Mouse (Mus musculus) layer of hippocampus, adult 8-10 months (tissue): ENCODE results near the gene Smim24. TPM values are rescaled to one million over a fixed set of nuclear protein-coding genes. Genes with fewer than 3 reads are reported as not detected.

Source experiments
- DNase-seq, 2 experiments: peaks; one replicate each; pipeline ENCODE4 v3.0.0; 2022; ENCODE audit warnings: low spot score in 2 of 2
- total RNA-seq, 4 experiments: library from RNA; stranded (reverse); gene quantifications; 2 replicates each; pipeline ENCODE4 v1.2.4; 2022

Smim24 gene
- total RNA-seq, 4 experiments from 2014 or later = 1.3 to 1.7 (median 1.4) TPM

DNA sequence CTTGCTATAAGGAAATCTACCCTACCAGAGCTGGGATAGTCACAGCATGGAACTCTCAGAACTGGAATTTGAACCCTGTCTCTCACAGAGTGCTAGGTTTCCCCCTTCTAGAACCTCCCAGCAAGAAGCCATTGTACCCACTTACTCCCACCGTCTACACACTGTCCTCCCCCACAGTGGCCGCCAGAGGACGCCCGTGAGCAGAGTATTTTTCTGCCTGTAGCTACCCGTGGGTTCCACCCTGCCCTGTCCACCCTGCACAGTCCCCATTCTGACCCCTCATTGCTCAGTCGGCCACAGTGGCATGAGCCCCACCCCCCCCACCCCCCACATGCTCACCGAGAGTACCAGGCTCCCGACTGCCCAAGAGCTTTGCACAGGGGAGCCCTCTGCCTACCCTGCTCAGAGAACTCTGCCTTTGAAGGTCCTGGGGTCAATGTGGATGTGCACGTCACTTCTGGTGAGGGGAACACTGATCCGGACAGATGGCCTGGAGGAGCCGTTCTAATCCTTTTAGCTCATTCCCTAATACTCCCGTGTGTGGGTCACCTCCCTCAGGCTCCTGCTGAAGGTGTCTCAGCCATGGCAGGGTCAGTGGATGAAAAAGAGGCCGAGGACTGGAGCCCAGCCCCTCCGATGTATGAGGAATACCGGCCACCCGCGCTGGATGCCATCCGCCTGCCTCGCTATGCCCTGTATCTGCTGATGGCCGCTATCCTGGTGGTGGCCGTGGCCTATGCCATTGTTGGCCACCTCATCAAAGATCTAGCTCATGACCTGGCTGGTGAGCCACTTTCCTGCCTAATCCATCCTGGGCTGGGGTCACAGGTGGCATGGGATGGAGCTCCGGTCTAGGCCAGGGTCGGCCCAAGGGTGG lies 2.8 kb upstream of the Smim24 start:
- peak in 1 of 2 experiments; percentile 67 for DNase-seq

DNA sequence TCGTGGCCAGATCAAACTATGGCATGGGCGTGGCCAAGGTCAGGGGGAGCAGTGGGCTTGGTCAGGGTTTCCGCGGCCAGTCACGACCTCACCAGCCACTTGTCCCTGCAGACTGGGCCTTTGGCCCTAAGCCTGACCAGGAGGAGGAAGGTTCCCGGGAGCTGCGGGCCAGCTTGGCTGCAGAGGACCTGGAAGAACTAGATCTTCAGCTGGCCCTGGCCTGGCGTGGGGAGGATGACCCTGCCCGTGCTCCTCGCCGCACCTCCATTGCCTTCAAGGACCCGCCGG lies 2.2 kb upstream of the Smim24 start:
- no peak for DNase-seq

GRCm38 (mm10) chr10:81392270-81392669 lies 581 bp upstream of the Smim24 start:
- DNase-seq = no peak

GRCm38 (mm10) chr10:81393456-81394063 lies 709 bp downstream of the Smim24 start:
- no peak for DNase-seq

DNA sequence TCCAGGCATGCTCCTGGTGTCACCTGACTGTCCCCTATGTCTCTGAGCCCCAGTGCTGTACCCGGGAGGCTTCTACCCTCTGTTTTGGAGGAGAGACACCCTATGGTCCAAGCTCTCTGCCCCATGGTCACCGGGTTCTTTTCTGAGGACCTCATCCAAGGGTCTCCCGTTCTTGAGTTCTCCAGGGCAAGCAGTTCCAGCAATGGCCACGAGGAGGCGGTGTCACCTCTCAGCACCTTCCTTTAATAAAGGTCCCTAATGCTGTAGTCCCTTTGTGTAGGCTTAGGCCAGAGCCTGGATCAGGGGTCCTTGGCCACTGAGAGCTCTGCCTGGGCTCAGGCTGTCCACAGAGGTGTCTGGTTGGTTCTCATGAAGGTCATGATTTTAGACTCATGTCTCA lies 2.3 kb downstream of the Smim24 start:
- DNase-seq = peak in 1 of 2 experiments; percentile 71

DNA sequence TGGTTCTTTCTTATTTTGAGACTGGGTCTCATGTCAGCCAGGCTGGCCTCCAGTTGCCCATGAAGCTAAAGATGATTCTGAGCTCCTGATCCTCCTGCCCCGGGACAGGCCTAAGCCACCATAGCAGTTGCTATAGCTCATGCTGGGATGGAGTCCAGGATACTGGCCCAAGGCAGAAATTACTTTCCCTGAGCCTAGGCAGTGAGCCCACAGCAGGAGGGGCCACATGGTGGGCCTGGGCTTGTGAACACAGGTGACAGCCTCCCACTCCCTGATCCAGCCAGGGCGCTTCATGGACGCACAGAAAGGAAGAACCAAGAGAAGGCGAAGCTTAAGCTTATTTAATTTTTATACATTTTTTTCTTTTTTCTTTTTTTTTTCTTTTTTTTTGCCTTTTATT lies 3.0 kb downstream of the Smim24 start:
- no peak for DNase-seq

- no peak for DNase-seq
These were observed 3.9 kb downstream of the Smim24 start for GRCm38 (mm10) chr10:81396749-81397148.

GRCm38 (mm10) chr10:81399296-81399695 lies 6.4 kb downstream of the Smim24 start:
- no peak for DNase-seq

DNA sequence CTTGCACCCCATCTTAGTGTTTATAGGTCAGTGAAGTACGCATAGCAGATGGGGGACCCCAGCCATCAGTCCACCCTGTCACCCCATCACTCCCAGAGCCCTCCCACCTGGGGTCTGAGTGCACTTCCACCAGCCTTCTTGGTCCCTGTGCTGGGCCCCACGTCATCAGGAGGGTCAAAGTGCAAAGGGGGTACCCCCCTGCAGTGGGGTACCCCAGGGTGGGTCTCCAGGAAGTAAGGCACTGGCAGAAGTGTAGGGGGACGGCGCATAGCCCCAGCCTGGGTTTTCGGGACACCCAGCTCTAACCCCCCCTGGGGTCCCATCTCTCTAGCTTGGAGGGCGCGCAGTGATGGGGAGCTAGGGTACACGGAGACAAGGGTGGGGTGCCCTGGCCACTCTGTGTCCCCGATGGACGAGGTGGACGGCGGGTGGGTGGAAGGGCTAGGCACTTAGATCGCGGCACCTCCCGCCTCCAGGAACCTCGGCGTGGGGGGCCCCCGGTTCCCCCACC lies 7.0 kb downstream of the Smim24 start:
- DNase-seq = no peak

DNA sequence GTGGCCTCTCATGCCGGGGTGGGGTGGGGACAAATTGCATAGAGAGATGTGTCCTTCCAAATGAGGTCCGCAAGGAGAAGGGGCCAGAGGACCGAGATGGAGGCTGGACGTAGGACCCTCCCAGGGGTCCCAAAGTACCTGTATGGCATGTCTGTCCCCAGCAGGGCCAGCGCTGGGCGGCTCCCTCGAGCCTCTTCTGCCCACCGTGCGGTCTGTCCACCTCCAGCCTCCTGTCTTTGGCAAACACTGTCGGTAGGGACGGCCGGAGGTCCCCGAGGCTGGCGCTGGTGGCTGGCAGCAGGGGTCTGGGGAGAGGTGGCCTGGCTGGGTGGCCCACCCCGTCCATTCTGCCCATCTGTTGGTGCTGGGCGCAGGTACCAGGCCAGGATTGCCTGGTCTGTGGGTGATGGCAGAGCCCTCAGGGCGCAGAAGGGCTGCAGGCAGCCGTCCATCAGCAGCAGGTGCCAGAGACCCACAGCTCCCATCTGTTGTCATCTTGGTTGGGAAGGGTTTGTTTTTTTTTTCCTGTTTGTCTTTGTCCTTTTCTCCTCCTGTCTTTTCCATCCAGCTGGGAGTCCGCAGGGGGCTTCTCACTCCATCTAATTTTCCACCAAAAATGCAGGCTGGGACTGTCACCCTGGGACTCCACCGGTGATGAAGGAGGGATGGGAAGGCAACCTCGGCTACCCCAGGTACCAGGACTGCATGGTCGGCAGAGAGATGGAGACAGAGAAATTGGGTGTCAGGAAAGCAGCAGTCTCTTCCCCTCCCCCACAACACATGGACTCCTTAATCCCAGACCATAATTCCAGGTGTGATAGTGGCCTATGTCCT lies 7.7 kb downstream of the Smim24 start:
- DNase-seq = no peak

- DNase-seq = no peak
These were observed 8.3 kb downstream of the Smim24 start for GRCm38 (mm10) chr10:81401205-81401520.

GRCm38 (mm10) chr10:81401521-81402226 lies 8.8 kb downstream of the Smim24 start:
- DNase-seq = no peak

DNA sequence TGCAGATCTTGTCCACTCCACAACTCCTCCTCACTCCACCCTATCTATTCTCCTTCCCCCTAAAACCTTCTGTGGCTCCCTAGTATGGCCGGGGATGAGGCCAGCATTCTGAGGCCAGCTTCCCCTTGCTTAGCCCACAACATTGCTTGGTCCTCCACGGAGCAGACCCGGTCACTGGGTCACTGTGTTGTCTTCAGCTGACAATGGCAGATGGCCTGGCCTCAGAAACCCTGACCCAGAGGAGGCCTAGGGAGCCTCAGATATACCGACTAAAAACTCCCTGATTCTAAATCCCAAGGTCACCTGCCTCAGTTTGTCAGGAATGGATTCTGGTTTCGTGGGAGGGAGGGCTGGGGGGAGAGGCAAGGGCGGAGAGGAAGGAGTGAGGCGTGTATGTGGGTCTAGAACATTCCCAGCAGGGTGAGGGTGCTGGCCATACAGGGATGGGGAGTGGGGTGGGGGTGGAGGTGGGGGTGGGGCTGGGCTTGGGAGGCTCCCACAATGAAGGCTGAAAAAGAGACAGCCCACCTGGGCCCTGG lies 9.4 kb downstream of the Smim24 start:
- no peak for DNase-seq

- no peak for DNase-seq
These were observed 10.7 kb downstream of the Smim24 start for GRCm38 (mm10) chr10:81403511-81403910.

GRCm38 (mm10) chr10:81404082-81404481 lies 11.2 kb downstream of the Smim24 start:
- no peak for DNase-seq

DNA sequence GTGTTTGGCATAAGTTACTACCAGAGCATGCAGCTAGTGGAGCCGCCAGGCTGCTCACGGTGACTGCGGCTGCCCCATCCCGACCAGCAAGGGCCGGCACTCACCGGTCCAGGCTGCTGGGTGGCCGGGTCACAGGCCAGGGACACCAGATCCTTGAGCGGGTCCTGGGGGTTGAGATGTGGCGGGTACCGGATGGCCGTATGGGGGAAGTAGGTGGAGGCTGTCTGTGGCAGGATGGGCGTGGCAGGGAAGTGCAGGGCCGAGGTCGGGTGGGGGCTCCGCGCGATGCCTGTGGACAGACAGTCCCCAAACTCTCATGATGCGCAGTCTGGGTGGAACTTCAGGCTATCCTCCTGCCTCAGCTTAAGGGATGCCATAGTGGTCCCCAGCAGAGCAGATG lies 11.9 kb downstream of the Smim24 start:
- no peak for DNase-seq

- DNase-seq = no peak
These were observed 12.8 kb downstream of the Smim24 start for GRCm38 (mm10) chr10:81405588-81406201.

- no peak for DNase-seq
These were observed 13.9 kb downstream of the Smim24 start for GRCm38 (mm10) chr10:81406504-81407440.

- DNase-seq = peak in 1 of 2 experiments; percentile 65
These were observed 14.9 kb downstream of the Smim24 start for GRCm38 (mm10) chr10:81407539-81408423.
